Mouse (Mus musculus) intestine, postnatal 0 days (tissue): ENCODE results near the gene Fxyd3. TPM values are rescaled to one million over a fixed set of nuclear protein-coding genes. Genes with fewer than 3 reads are reported as not detected.
A peak's percentile ranks its signal among the peaks of the same experiment; 100 is the strongest.

Experiments
- ATAC-seq: fragments of 200-750 bp; cut with Nextera tagmentation; 2 replicates; pipeline ENCODE4 v1.8.0; 2017; ENCODE audit warnings: mild to moderate bottlenecking, moderate TSS enrichment, moderate library complexity
- H3K27ac ChIP-seq: fragments of 300-500 bp; sonication (generic); 2 replicates; pipeline ENCODE4 v1.5.1; 2014; ENCODE audit warnings: mild to moderate bottlenecking, low read depth, low read length, moderate library complexity
- H3K27me3 ChIP-seq: fragments of 300-500 bp; sonication (generic); replicated peaks from 2 replicates; pipeline ENCODE4 v1.6.1; 2014; ENCODE audit warnings: low read length, mixed read lengths; ENCODE audit not compliant: control insufficient read depth, insufficient read depth
- H3K36me3 ChIP-seq: fragments of 300-500 bp; sonication (generic); 2 replicates; pipeline ENCODE4 v1.6.1; 2014; ENCODE audit warnings: mild to moderate bottlenecking, moderate library complexity; ENCODE audit not compliant: control insufficient read depth, insufficient read depth
- H3K4me1 ChIP-seq: fragments of 300-500 bp; sonication (generic); replicated peaks from 2 replicates; pipeline ENCODE4 v1.6.1; 2014; ENCODE audit warnings: antibody characterized with exemption, low read length, mixed read lengths; ENCODE audit not compliant: control insufficient read depth, insufficient read depth
- H3K4me2 ChIP-seq: fragments of 300-500 bp; sonication (generic); replicated peaks from 2 replicates; pipeline ENCODE4 v1.6.1; 2014; ENCODE audit warnings: low read depth, mild to moderate bottlenecking, moderate library complexity
- H3K4me3 ChIP-seq: fragments of 300-500 bp; sonication (generic); 2 replicates; pipeline ENCODE4 v1.5.1; 2014; ENCODE audit warnings: low read depth, low read length
- H3K9ac ChIP-seq: fragments of 300-500 bp; sonication (generic); 2 replicates; pipeline ENCODE4 v1.6.1; 2014; ENCODE audit warnings: mild to moderate bottlenecking, low read depth, low read length
- H3K9me3 ChIP-seq: fragments of 300-500 bp; sonication (generic); 2 replicates; pipeline ENCODE4 v1.6.1; 2016; ENCODE audit warnings: mixed run types; ENCODE audit not compliant: control insufficient read depth
- CTCF ChIP-seq: sonication (generic); IDR thresholded peaks from 2 replicates; pipeline ENCODE4 v1.5.1; 2016; ENCODE audit warnings: low read depth, mild to moderate bottlenecking, control low read depth, antibody characterized with exemption, moderate library complexity
- WGBS: fragments of 180-500 bp; shearing (Covaris S2); extraction: QIAGEN DNeasy Blood & Tissue Kit; methylation state at CpG from one replicate; pipeline ENCODE4 v1.1.7; 2014; 5-methylcytosine and 5-hydroxymethylcytosine counted together
- polyA plus RNA-seq: library from polyadenylated mRNA; unstranded; fragments of >200 nt; fragmentation: Nextera tagmentation; extraction: Ambion mirVana; gene quantifications from 2 replicates; pipeline ENCODE4 v1.2.1, GENCODE M21; 2015

Fxyd3 gene
- polyA plus RNA-seq, 1 experiment from 2014 or later: 48.0 TPM

DNA sequence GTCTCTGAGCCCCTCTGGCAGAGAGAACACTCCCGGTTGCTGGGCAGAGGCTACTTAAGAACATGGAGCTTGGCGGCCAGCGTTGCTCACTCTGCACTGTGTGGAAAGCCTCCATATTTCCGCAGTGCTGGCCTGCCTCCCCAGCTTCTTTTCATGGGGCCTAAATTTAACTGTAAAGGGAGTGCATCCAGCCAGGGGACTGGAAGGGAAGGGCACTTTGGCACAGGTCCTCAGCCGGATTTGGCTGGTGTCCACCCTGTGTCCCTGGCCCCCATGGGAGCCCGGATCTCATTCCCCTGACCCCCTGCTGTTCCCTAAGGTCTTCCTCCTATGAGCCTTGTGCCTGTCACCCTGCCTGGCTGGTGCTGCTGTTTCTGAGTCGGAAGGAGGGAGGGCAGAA, 42.0 kb upstream of the Fxyd3 start:
- no peak for ATAC-seq
- TF ChIP-seq CTCF: no peak
- Histone ChIP-seq H3K9me3 (no peaks in the 10 kb centered on the region), H3K4me1 (0 out of 2 replicates have a peak, but pooled peaks cover 7% of the 10 kb centered on the region), H3K4me2 (no peak overlapping the region), H3K9ac (no peak overlapping the region), H3K36me3 (no peaks in the 10 kb centered on the region), H3K27ac (no peak overlapping the region), H3K27me3 (no peaks in the 10 kb centered on the region), H3K4me3 (no peak overlapping the region)
- 87% methylated on average over 7 of the region's 7 CpGs for WGBS

GRCm38 (mm10) chr7:31117465-31117864, 41.0 kb upstream of the Fxyd3 start:
- ATAC-seq: no peak

GRCm38 (mm10) chr7:31116721-31117145, 40.2 kb upstream of the Fxyd3 start:
- H3K27ac ChIP-seq: no peak overlapping the region
- 60% methylated on average over 16 of the region's 16 CpGs for WGBS
- H3K27me3 ChIP-seq: no peaks in the 10 kb centered on the region
- H3K4me3 ChIP-seq: no peak overlapping the region
- 0 out of 2 replicates have a peak, but pooled peaks cover 7% of the 10 kb centered on the region for H3K4me1 ChIP-seq
- no peaks in the 10 kb centered on the region for H3K36me3 ChIP-seq
- H3K4me2 ChIP-seq: no peak overlapping the region
- TF ChIP-seq CTCF: no peak
- H3K9me3 ChIP-seq: no peaks in the 10 kb centered on the region
- no peak overlapping the region for H3K9ac ChIP-seq
- no peak for ATAC-seq

More at GRCm38 (mm10) chr7:31117465-31117864, 41.0 kb upstream of the Fxyd3 start:
- no peak for TF ChIP-seq CTCF
- WGBS: 90% methylated on average over 11 of the region's 11 CpGs
- H3K27me3 ChIP-seq: no peaks in the 10 kb centered on the region
- H3K4me1 ChIP-seq: 0 out of 2 replicates have a peak, but pooled peaks cover 7% of the 10 kb centered on the region
- H3K9ac ChIP-seq: no peak overlapping the region
- no peak overlapping the region for H3K4me2 ChIP-seq
- no peaks in the 10 kb centered on the region for H3K9me3 ChIP-seq
- H3K36me3 ChIP-seq: no peaks in the 10 kb centered on the region
- no peak overlapping the region for H3K4me3 ChIP-seq
- H3K27ac ChIP-seq: no peak overlapping the region

DNA sequence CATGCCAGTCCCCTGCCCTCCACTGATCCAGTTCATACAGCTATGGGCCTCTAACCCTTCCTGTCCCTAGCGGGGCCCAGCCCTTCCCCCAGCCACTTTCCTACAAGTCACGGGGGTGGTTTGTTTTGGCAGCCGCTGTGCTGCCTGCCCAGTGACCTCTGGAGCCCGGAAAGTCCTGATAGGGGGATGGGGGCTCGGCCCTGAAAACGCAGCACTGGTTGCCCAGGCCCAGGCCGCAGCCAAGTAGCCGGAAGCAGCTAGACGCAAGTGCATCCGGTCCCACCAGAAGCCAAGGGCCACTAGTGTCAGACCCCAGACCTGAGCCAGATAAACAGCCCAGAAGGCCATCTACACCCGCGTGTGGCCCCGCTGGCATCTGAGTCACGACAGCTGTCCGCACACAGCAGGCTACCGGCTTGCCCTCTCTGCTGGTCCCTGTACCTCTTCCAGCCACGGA, 39.1 kb upstream of the Fxyd3 start:
- Histone ChIP-seq H3K4me3 (peak overlapping the region; percentile 38), H3K4me1 (0 out of 2 replicates have a peak, but pooled peaks cover 7% of the 10 kb centered on the region), H3K4me2 (peak overlapping the region; percentile 71), H3K27me3 (no peaks in the 10 kb centered on the region), H3K27ac (no peak overlapping the region), H3K9ac (no peak overlapping the region), H3K36me3 (no peaks in the 10 kb centered on the region), H3K9me3 (no peaks in the 10 kb centered on the region)
- 31% methylated on average over 17 of the region's 17 CpGs for WGBS
- ATAC-seq: peak; percentile 54
- TF ChIP-seq CTCF: no peak

GRCm38 (mm10) chr7:31115182-31115581, 38.7 kb upstream of the Fxyd3 start, which contains the start of gene Hpn:
Gene Hpn (minus strand): TSS chr7:31115290.
- Histone ChIP-seq H3K27me3 (no peaks in the 10 kb centered on the region), H3K9me3 (no peaks in the 10 kb centered on the region), H3K9ac (peak within 1 kb of the TSS; percentile 46), H3K36me3 (no peaks in the 10 kb centered on the region), H3K4me3 (peak within 1 kb of the TSS; percentile 38), H3K4me2 (peak within 1 kb of the TSS; percentile 71), H3K27ac (peak within 1 kb of the TSS; percentile 28; the same call in 1 of the 2 replicates), H3K4me1 (0 out of 2 replicates have a peak, but pooled peaks cover 7% of the 10 kb centered on the region)
- TF ChIP-seq CTCF: no peak
- 17% methylated on average over 13 of the region's 15 CpGs for WGBS
- ATAC-seq: peak; percentile 81

DNA sequence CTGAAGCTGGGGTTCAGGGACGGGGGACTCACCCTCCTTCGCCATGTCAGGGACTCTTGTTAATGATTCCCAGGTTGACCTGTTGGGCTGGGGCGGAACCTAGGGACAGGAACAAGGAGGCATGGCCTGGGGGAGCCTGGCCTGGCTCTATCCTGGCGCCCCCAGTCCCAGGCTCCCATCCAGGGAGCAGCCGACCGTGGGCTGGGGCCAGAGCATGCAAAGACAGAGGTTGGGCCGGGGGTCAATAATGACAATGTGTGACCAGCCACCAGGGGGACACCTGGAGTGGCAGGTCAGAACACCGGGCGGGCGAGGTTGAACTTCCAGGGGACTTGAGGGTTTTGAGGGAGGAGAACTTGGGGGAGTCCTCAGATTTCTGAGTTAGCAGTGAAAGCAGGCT, 38.1 kb upstream of the Fxyd3 start:
- peak overlapping the region; percentile 46 for H3K9ac ChIP-seq
- ATAC-seq: peak; percentile 26; the same call in 1 of the 2 replicates

More for the DNA sequence above, 38.1 kb upstream of the Fxyd3 start:
- TF ChIP-seq CTCF: peak; percentile 60
- 0 out of 2 replicates have a peak, but pooled peaks cover 7% of the 10 kb centered on the region for H3K4me1 ChIP-seq
- H3K9me3 ChIP-seq: no peaks in the 10 kb centered on the region
- no peaks in the 10 kb centered on the region for H3K27me3 ChIP-seq
- peak overlapping the region; percentile 38 for H3K4me3 ChIP-seq
- peak overlapping the region; percentile 28; the same call in 1 of the 2 replicates for H3K27ac ChIP-seq
- H3K36me3 ChIP-seq: no peaks in the 10 kb centered on the region
- H3K4me2 ChIP-seq: peak overlapping the region; percentile 71
- 31% methylated on average over 10 of the region's 10 CpGs for WGBS
